Mouse (Mus musculus) CH12.LX (cell line): ENCODE measurements around the gene Prickle3. TPM values are rescaled to one million over a fixed set of nuclear protein-coding genes. Genes with fewer than 3 reads are reported as not detected.

Experiments used
- DNase-seq: peaks from one replicate; pipeline ENCODE4 v3.0.0-alpha.2; 2013; ENCODE audit errors: extremely low read depth
- H3K27ac ChIP-seq: 2 replicates; pipeline ENCODE4 v1.5.1; 2012; ENCODE audit warnings: low read depth, mild to moderate bottlenecking, control low read depth, moderate library complexity; ENCODE audit not compliant: insufficient read depth
- H3K27me3 ChIP-seq: replicated peaks from 2 replicates; pipeline ENCODE3; 2012; ENCODE audit warnings: inconsistent platforms
- H3K36me3 ChIP-seq, 2 experiments: replicated peaks in 1 of 2; 2 replicates each; pipeline versions ENCODE3 to v1.6.1; 2012; ENCODE audit warnings: inconsistent platforms in 1 of 2, low read length in 1 of 2, mild to moderate bottlenecking in 1 of 2, mixed read lengths in 1 of 2, moderate library complexity in 1 of 2; ENCODE audit not compliant: control insufficient read depth in 1 of 2, insufficient read depth in 1 of 2
- H3K4me1 ChIP-seq, 2 experiments: 2 replicates each; pipeline ENCODE4 v1.6.1; 2012; ENCODE audit warnings: inconsistent platforms in 1 of 2, moderate library complexity in 1 of 2; ENCODE audit not compliant: insufficient read depth in 2 of 2, control insufficient read depth in 1 of 2
- H3K4me2 ChIP-seq: 2 replicates; pipeline ENCODE4 v1.6.1; 2012; ENCODE audit warnings: low read depth, mild to moderate bottlenecking, control low read depth; ENCODE audit not compliant: poor library complexity, insufficient read depth, severe bottlenecking
- H3K4me3 ChIP-seq, 3 experiments: fragments of 150-350 bp in 1 of 3; sonication (generic) in 1 of 3; replicated peaks in 1 of 3; 2 replicates each; pipeline versions ENCODE3 to v1.5.1; 2011 to 2012; ENCODE audit warnings: low read depth in 2 of 3, low read length in 2 of 3, mild to moderate bottlenecking in 2 of 3, moderate library complexity in 2 of 3, control low read depth in 1 of 3, improper control_type of control experiment in 1 of 3, inconsistent platforms in 1 of 3, mixed read lengths in 1 of 3; ENCODE audit not compliant: poor library complexity in 1 of 3
- H3K79me2 ChIP-seq: replicated peaks from 2 replicates; pipeline ENCODE4 v1.6.1; 2012; ENCODE audit warnings: mild to moderate bottlenecking, moderate library complexity; ENCODE audit not compliant: control insufficient read depth, poor library complexity, insufficient read depth, severe bottlenecking; ENCODE audit errors: extremely low read depth
- H3K9ac ChIP-seq: 2 replicates; pipeline ENCODE4 v1.6.1; 2012; ENCODE audit warnings: low read depth, mild to moderate bottlenecking, control low read depth, moderate library complexity; ENCODE audit not compliant: insufficient read depth
- H3K9me3 ChIP-seq: replicated peaks from 2 replicates; pipeline ENCODE3; 2012; ENCODE audit warnings: low read length, inconsistent platforms, mixed read lengths
- CHD1 ChIP-seq: IDR thresholded peaks from 2 replicates; pipeline ENCODE4 v1.6.1; 2012; ENCODE audit warnings: low read depth, low read length, improper control_type of control experiment, inconsistent platforms
- CTCF ChIP-seq, 2 experiments: IDR thresholded peaks in 1 of 2; conservative IDR thresholded peaks in 1 of 2; 2 replicates each; pipeline ENCODE4 v1.5.1; 2011 to 2012; ENCODE audit warnings: low read depth in 2 of 2, low read length in 2 of 2, improper control_type of control experiment in 1 of 2, inconsistent platforms in 1 of 2, mild to moderate bottlenecking in 1 of 2, moderate library complexity in 1 of 2
- ELF1 ChIP-seq: IDR thresholded peaks from 2 replicates; pipeline ENCODE4 v1.6.1; 2014; ENCODE audit warnings: low read depth, mild to moderate bottlenecking, inconsistent platforms, low read length, improper control_type of control experiment
- GABPA ChIP-seq: IDR thresholded peaks from 2 replicates; pipeline ENCODE4 v1.6.1; 2012; ENCODE audit warnings: low read depth, low read length, improper control_type of control experiment, inconsistent platforms; ENCODE audit not compliant: insufficient replicate concordance
- JUN ChIP-seq: IDR thresholded peaks from 2 replicates; pipeline ENCODE4 v1.6.1; 2011; ENCODE audit warnings: low read depth, mild to moderate bottlenecking, low read length, improper control_type of control experiment, moderate library complexity; ENCODE audit not compliant: insufficient read depth
- KAT2A ChIP-seq: IDR thresholded peaks from 2 replicates; pipeline ENCODE4 v1.6.1; 2012; ENCODE audit warnings: low read length, improper control_type of control experiment, inconsistent platforms; ENCODE audit not compliant: insufficient replicate concordance
- MAX ChIP-seq: IDR thresholded peaks from 2 replicates; pipeline ENCODE4 v1.6.1; 2011; ENCODE audit warnings: low read length, improper control_type of control experiment
- MAZ ChIP-seq: IDR thresholded peaks from 2 replicates; pipeline ENCODE4 v1.6.1; 2012; ENCODE audit warnings: low read depth, mild to moderate bottlenecking, inconsistent platforms, low read length, improper control_type of control experiment, moderate library complexity
- MXI1 ChIP-seq: IDR thresholded peaks from 2 replicates; pipeline ENCODE4 v1.6.1; 2011; ENCODE audit warnings: mild to moderate bottlenecking, low read depth, low read length, improper control_type of control experiment
- MYC ChIP-seq: IDR thresholded peaks from 2 replicates; pipeline ENCODE4 v1.6.1; 2011; ENCODE audit warnings: low read depth, mild to moderate bottlenecking, improper control_type of control experiment, low read length
- NELFE ChIP-seq: IDR thresholded peaks from 2 replicates; pipeline ENCODE4 v1.6.1; 2011; ENCODE audit warnings: low read depth, low read length, improper control_type of control experiment
- NRF1 ChIP-seq: IDR thresholded peaks from 2 replicates; pipeline ENCODE4 v1.6.1; 2014; ENCODE audit warnings: low read depth, mild to moderate bottlenecking, inconsistent platforms, low read length, improper control_type of control experiment, moderate library complexity
- POLR2A ChIP-seq: IDR thresholded peaks from 2 replicates; pipeline ENCODE4 v1.6.1; 2011; ENCODE audit warnings: low read depth, mild to moderate bottlenecking, improper control_type of control experiment, low read length
- POLR2AphosphoS2 ChIP-seq: IDR thresholded peaks from 2 replicates; pipeline ENCODE4 v1.6.1; 2011; ENCODE audit warnings: low read depth, low read length, improper control_type of control experiment
- RCOR1 ChIP-seq: conservative IDR thresholded peaks from 2 replicates; pipeline ENCODE4 v1.6.1; 2012; ENCODE audit warnings: low read depth, mild to moderate bottlenecking, inconsistent platforms, low read length, improper control_type of control experiment
- SIN3A ChIP-seq: IDR thresholded peaks from 2 replicates; pipeline ENCODE4 v1.6.1; 2012; ENCODE audit warnings: low read length, improper control_type of control experiment, inconsistent platforms
- SMC3 ChIP-seq: IDR thresholded peaks from 2 replicates; pipeline ENCODE4 v1.6.1; 2011; ENCODE audit warnings: low read depth, low read length, improper control_type of control experiment
- TBP ChIP-seq: conservative IDR thresholded peaks from 2 replicates; pipeline ENCODE4 v1.6.1; 2011; ENCODE audit warnings: low read depth, low read length, improper control_type of control experiment
- TCF12 ChIP-seq: IDR thresholded peaks from 2 replicates; pipeline ENCODE4 v1.6.1; 2014; ENCODE audit warnings: low read depth, mild to moderate bottlenecking, inconsistent platforms, low read length, improper control_type of control experiment
- UBTF ChIP-seq: IDR thresholded peaks from 2 replicates; pipeline ENCODE4 v1.6.1; 2012; ENCODE audit warnings: low read depth, mild to moderate bottlenecking, inconsistent platforms, low read length, improper control_type of control experiment, moderate library complexity
- USF1 ChIP-seq: IDR thresholded peaks from 2 replicates; pipeline ENCODE4 v1.6.1; 2014; ENCODE audit warnings: low read depth, mild to moderate bottlenecking, inconsistent platforms, low read length, improper control_type of control experiment
- USF2 ChIP-seq: conservative IDR thresholded peaks from 2 replicates; pipeline ENCODE4 v1.6.1; 2011; ENCODE audit warnings: low read depth, low read length, improper control_type of control experiment
- ZNF384 ChIP-seq: IDR thresholded peaks from 2 replicates; pipeline ENCODE4 v1.6.1; 2012; ENCODE audit warnings: low read depth, low read length, improper control_type of control experiment, inconsistent platforms
- dilution Hi-C: fragments of 300-500 bp; cut with MboI; formaldehyde crosslinking; loops from 2 replicates; pipeline ENCODE4 v1.14.3; 2020; ENCODE audit warnings: low sequenced_read_pairs; ENCODE audit not compliant: extremely low pct_unique_long_range_greater_than_20kb, extremely low pct_ligation_motif_present
- in situ Hi-C: fragments of 300-500 bp; cut with MboI; formaldehyde crosslinking; loops from 3 replicates; pipeline ENCODE4 v1.14.3; 2019; ENCODE audit warnings: low sequenced_read_pairs, low pct_ligation_motif_present, low pct_unique_long_range_greater_than_20kb, mixed read lengths
- polyA plus RNA-seq: library from polyadenylated mRNA; unstranded; fragments of >175 nt; gene quantifications from 2 replicates; pipeline ENCODE4 v1.2.1, GENCODE M21; 2012; ENCODE audit warnings: low read depth; ENCODE audit not compliant: insufficient read length
- total RNA-seq, 2 experiments: library from RNA; depleted of rRNA; stranded (reverse); fragments of 300-350 nt in 1 of 2; fragments of >200 nt in 1 of 2; gene quantifications; 2 replicates each; pipeline ENCODE4 v1.2.3; 2012 to 2014

The Prickle3 gene
- total RNA-seq (2012; rRNA removed), result 3.9 and 4.5 TPM in 2 replicates
- 2.2 and 2.3 TPM in 2 replicates for total RNA-seq (2014; rRNA removed)
- 12.5 and 13.7 TPM in 2 replicates for polyA plus RNA-seq

DNA sequence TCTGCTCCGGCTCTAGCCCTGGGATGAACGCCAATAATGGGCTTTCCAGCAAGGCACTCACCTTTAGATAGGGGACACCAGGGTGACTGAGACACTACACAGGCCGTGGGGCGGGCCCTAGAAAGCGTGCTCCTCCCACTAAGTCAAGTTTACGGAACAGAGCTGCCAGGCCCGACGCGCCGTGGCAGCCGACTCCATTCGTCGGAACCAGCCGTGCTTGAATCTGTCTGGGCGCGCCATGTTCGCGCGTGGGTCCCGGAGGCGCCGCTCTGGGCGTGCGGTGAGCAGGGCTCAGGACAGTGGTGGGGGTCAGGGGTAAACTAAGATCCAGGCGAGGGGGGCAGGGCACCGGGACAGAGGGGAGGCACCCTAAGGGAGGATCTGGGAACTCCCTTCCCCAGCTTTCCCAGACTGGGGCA, at the start of gene Prickle3:
TSS of gene Prickle3 (plus strand) at position 40 of the 419 bp plus-strand sequence.
- peak; percentile 49 for DNase-seq
- Histone ChIP-seq H3K4me3 (peak within 1 kb of the TSS; percentile 58 to 70 (median 62)), H3K9ac (peak within 1 kb of the TSS; percentile 59), H3K27ac (no peak within 1 kb of the TSS), H3K27me3 (no peaks in the 10 kb centered on the region), H3K4me2 (peak within 1 kb of the TSS; percentile 67), H3K9me3 (no peaks in the 10 kb centered on the region), H3K36me3 (peaks cover 11 to 15% of the 10 kb centered on the region in 2 experiments), H3K79me2 (no peaks in the 10 kb centered on the region), H3K4me1 (peaks cover 3 to 20% of the 10 kb centered on the region in 2 experiments)
- dilution Hi-C loops, result no loop called here
- TF ChIP-seq JUN (no peak), ELF1 (peak; percentile 50; the same call in 1 of the 2 replicates), NELFE (0 out of 2 replicates have a peak, but pooled peaks have one; percentile 52), POLR2A (peak; percentile 66)
- in situ Hi-C loops, result no loop called here

DNA sequence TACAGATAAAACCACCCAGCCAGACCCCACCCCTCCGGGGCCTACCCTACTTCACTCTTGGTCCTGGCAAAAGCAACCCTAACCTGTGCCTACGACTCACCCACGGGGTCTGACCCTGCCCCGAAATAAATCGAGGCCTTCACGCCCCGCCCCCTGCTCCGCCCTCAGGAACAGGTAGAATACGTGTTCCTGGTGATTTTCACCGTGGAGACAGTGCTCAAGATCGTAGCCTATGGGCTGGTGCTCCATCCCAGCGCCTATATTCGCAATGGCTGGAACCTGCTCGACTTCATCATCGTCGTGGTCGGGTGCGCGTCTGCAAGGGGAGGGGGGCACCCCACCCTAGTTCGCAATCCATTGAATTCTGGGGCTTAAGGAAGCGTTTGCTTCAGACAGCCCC, 47.0 kb upstream of the Prickle3 start:
- Histone ChIP-seq H3K4me1 (no peaks in the 10 kb centered on the region), H3K9me3 (no peaks in the 10 kb centered on the region), H3K27ac (no peak overlapping the region), H3K4me3 (no peak overlapping the region), H3K4me2 (no peak overlapping the region), H3K9ac (no peak overlapping the region), H3K79me2 (no peaks in the 10 kb centered on the region), H3K27me3 (peaks cover 6% of the 10 kb centered on the region), H3K36me3 (no peaks in the 10 kb centered on the region)
- dilution Hi-C loops, result no loop called here
- TF ChIP-seq CHD1 (no peak), USF2 (no peak), SIN3A (no peak), TBP (no peak), MAZ (no peak)
- DNase-seq, result no peak
- in situ Hi-C loops, result no loop called here

DNA sequence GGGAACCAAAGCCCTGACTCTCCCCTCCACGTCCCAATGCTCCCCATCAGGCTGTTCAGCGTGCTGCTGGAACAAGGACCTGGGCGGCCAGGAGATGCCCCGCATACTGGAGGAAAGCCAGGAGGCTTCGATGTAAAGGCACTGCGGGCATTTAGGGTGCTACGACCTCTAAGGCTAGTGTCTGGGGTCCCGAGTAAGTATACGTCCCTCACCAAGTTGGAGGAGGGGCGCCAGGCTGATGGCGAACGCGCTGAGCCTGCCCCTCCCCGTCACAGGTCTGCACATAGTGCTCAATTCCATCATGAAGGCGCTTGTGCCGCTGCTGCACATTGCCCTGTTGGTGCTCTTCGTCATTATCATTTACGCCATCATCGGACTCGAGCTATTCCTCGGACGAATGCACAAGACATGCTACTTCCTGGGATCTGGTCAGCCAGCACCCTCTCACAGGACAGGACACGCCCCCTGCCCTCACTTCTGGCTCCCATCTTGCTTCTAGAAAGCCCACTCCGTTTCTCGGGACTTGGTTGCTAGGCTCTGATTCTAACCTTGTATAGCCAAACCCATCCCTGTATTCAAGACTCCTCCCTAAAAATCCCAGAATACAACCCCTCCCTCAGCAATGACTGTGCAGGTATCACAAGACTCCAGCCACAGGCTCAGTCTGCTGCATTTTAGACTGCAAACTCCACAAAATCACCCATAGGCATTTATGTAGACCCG, 46.4 kb upstream of the Prickle3 start:
- H3K36me3 ChIP-seq, result no peaks in the 10 kb centered on the region
- H3K4me3 ChIP-seq, result no peak overlapping the region
- no peak for DNase-seq
- no peak overlapping the region for H3K4me2 ChIP-seq
- H3K27me3 ChIP-seq, result peaks cover 6% of the 10 kb centered on the region
- no peaks in the 10 kb centered on the region for H3K4me1 ChIP-seq
- TF ChIP-seq KAT2A, result no peak
- TF ChIP-seq NRF1, result no peak
- no peak for TF ChIP-seq NELFE
- no peak for TF ChIP-seq MXI1
- TF ChIP-seq MAX, result no peak
- no peak for TF ChIP-seq USF1
- TF ChIP-seq CTCF (conservative IDR thresholded peaks at IDR 0.05 in 1 of 2, IDR thresholded peaks at IDR 0.05 in 1 of 2; ENCODE audit: low read depth in 2 of 2, low read length in 2 of 2), result no peak
- TF ChIP-seq MYC, result no peak
- TF ChIP-seq UBTF, result no peak
- no peak for TF ChIP-seq JUN
- no peak for TF ChIP-seq TBP
- no peak for TF ChIP-seq ZNF384
- no peak for TF ChIP-seq GABPA
- TF ChIP-seq MAZ, result no peak
- no peak for TF ChIP-seq RCOR1
- no peak for TF ChIP-seq POLR2AphosphoS2
- TF ChIP-seq SMC3, result no peak
- TF ChIP-seq TCF12, result no peak
- TF ChIP-seq, all 38 proteins: peak for 0
- dilution Hi-C loops (no loop called here), in situ Hi-C loops (no loop called here)
- H3K9ac ChIP-seq, result no peak overlapping the region
- no peaks in the 10 kb centered on the region for H3K79me2 ChIP-seq
- H3K9me3 ChIP-seq, result no peaks in the 10 kb centered on the region
- no peak overlapping the region for H3K27ac ChIP-seq
